Mouse (Mus musculus) mesoderm, embryonic 11.5 days (tissue): ENCODE results near the gene Poldip3.
"Not testable (repeated sequence)": the region's sequence is repeated elsewhere in the genome, so short reads cannot be mapped to it uniquely, and the experiment has no call there.

Experiments used
- DNase-seq: peaks from one replicate; pipeline ENCODE4 v3.0.0-alpha.2; 2012; ENCODE audit warnings: low read depth, low spot score

Poldip3 gene

DNA sequence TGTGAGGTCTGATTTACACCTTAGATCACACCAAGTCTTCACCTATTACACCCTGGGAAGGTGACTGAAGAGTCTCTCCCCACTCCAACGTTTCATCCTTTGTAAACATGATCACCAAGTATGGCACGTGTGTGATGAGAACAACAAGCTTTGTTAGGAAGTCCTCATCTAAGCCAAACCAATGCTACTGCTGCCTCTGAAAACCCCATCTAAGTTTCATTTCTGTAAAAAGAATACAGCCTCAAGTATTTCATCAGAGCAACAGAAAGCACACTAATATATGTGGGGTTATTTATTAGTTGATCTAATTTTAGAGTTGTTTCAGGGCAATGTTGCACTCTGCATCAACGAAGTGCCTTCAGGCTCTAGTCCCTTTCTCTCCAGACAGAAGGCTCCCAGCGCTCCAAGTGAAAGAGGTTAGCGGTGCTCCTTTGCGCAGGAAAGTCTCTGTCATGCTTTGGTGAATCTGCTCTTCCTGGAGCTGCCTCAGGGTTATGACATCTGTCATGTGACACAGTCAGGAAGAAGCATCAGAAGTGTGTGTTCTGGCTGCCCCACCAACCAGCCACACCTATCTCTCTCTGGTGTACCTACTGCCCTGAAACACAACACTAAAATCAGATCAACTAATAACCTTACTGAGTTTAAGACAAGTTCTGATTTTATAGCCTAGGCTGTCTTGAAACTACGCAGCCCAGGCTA is 19.5 kb downstream of the Poldip3 start:
- no peak for DNase-seq

DNA sequence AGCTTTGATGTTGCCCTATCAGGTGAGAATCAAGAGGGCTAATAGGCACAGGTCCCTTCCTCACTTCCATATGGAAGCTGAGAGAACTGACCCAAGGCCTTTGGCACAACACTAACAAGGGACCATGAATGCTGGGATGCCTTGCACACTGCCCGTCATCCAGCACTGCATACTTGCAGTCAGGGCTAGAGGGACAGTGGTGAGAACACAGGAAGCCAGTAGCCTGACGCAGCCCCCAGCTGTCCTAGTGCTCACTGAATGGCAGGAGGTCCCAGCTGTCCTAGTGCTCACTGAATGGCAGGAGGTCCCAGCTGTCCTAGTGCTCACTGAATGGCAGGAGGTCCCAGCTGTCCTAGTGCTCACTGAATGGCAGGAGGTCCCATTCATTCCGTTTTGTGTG is 22.1 kb downstream of the Poldip3 start:
- not testable (repeated sequence) for DNase-seq

DNA sequence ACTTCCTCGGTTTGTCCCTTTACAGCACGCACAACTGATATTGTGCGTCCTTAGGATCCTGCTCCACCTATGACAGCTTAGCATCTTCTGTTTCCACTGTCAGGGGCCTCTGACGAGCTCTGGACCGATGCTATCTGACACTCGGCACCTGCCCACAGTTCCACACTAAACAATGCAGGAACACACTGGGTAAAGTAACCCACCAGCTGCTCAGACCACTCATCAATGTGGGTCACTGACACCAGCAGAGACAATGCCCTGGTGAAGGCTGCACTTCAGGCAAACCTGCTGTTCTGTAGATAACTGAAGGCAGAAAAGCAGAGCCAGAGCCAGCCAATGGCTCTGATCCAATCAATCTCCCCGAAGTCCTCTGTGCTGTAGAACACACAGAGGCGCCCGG is 22.6 kb downstream of the Poldip3 start:
- no peak for DNase-seq

DNA sequence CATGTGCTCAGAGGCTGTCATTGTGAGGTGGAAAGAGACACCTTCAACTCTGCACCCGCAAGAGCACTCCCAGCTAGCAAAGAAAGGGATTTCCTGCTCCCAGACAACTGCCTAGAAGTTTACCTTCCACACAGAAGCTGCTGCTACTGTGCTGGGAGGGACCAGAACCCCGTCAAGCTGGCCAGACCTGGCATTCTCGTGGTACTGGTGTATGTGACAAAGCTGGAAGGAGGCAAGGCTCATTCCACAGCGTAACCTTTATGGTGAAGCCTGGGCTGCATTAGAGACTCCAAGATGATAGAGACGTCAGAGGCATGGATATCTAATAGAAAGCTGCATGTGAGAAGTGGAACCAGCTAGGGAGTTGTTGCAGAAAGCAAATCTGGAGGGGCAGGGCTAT is 24.6 kb downstream of the Poldip3 start:
- no peak for DNase-seq

DNA sequence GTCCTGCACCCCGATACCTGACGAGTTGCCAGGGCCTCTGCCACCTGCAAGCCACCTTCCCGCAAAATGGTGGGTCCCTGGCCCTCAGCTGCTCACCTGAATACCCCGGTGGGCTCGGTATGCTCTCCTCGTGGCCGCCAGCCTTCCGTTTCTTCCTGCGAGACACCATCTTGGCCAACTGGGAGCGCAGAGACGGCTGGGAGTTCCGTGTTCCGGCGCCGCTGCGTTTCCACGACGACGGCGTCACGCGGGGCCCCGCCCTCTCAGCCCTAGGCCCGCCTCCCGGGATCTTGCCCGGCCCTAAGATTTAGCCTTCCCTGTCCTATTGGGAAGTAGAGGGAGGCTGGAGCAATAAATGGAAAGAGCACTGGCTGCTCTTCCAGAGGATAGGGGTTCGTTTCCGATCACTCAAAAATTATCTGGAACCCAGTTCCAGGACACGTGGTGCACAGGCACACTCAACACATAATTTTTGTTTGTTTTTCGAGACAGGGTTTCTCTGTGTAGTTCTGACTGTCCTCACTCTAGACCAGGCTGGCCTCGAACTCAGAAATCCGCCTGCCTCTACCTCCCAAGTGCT is 26.5 kb downstream of the Poldip3 start, which contains the start of gene Rrp7a:
Rrp7a (minus strand) TSS at position 236 of the 580 bp plus-strand sequence.
- peak; percentile 91 for DNase-seq

DNA sequence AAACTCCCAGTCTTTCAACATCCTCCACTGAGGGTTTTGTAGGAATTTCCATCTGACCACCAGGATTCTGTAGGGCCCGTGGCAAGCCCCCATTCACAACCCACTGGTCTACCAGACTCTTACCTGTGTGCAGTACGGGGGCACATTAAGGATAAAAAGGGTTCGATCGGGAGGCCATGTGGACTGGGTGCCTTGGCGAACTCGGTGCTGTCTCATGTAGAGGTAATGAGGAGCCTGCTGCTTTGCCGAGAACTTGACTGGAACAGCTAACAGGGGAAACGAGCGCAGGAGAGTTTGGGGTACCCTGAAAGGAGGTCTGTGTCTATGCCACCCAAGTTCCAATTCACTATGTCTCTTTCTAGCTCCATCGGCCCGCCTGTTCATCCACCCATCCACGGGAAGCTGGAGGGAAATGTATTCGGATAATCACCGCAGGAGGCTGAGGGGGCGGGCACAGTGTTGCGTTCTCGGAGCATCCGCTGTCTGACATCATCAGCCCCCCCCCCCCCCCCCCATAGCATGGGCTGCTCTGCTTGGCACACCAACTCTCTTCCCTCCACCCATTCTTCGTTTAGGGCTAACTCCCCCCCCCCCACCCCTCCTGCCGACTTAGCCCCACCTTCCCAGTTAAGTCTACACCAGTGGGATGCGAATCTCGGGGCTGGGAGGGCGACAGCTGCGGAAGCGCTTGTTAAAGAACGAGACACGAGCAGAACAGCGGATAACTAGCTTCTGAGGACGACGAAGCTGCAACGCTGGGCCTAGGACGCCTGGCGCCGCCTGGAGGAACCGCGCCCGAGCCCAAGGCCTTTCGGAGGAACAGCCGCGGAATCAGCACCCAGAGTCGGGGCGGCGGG is 27.2 kb downstream of the Poldip3 start:
- peak; percentile 57 for DNase-seq

DNA sequence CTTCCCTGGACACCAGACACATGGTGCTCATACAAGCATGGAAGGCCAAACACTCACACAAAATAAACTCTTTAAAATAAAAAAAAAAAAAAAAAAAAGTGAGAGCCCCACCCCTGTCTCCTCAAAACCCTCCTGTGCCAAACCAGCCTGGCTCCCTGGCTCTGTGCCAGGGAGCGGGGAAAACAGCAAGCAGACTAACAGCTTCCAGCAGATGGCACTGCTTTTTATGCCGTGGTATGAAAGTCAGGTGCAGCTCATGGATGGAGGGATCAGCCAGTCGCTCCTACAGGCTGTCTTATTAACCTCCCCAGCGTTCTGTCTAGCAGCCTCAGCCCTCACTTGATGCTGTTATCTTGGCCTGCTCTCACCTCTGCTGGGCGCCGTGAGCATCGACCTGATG is 30.8 kb downstream of the Poldip3 start:
- peak; percentile 25 for DNase-seq

DNA sequence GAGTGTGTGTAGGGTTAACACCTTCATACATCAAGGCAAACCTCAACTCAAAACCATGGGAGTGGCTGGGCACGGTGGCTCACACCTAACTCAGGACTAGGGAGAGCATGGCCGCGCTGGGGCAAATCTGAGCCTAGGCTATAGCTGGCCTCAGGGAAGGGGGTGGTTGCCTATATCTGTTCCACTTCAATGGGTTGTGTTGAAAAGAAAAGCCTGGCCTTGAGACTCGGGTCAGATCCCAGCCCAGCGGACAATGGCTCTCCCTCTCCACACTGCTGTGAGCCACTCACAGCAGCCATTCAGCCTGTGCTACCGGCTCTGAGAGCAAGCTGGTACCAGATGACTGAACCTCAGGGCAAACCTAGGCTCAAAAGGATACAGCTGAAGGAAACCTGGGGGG is 34.1 kb downstream of the Poldip3 start:
- DNase-seq = no peak

DNA sequence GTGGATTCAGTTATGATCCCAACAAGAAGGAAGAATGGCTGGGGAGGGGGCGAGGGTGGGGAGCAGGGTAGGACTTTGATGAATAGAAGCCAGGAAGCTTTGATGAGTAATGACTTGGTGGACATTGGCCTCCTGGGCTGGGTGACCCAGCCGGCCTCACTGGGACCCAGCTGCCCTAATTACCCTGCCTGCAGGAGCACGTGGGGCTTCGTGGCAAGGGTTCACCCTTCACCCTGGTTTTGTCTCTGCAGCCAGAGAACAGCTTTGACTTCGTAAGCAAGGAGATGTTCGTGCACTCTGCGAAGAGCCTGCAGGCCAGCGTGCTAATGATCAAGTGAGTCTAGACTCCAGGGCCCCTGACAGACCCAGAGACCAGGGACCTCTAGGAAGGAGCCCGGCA is 35.1 kb downstream of the Poldip3 start:
- DNase-seq = no peak

DNA sequence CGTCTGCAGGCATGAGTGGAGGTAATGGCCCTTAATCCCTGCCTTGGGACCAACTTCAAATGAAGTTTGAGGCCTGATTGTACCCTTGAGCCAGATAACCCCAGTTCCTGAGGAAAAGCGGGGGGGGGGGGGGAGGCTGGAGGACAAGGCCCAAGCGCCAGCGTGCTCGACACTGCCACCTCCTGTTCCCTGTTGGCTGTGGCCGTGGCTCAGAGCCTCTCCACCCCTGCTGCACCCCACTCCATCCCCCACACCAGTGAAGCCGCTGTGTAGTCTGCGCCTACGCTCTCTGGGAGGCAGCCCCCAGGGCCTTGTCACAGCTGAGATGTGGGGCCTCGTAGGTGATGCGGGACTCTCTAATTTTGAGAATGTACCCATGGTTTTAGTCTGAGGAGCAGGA is 36.3 kb downstream of the Poldip3 start:
- peak; percentile 64 for DNase-seq

DNA sequence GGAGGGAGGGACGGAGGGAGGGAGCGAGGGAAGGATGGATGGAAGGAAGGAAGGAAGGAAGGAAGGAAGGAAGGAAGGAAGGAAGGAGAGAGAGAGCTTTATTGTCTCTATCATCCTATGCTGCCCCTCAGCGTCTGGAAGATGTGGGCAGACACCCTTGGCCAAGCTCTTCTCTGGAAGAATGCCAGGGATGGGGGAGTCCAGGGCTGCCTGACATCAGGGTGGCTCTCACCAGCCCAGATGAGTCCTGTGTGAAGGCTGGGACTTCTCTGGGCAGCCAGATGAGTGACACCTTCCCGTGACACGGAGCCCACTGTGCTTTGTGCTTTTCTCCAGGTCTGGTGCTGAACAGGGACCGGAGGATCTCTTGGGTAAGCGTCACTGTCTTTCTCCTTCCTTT is 37.3 kb downstream of the Poldip3 start:
- no peak for DNase-seq

DNA sequence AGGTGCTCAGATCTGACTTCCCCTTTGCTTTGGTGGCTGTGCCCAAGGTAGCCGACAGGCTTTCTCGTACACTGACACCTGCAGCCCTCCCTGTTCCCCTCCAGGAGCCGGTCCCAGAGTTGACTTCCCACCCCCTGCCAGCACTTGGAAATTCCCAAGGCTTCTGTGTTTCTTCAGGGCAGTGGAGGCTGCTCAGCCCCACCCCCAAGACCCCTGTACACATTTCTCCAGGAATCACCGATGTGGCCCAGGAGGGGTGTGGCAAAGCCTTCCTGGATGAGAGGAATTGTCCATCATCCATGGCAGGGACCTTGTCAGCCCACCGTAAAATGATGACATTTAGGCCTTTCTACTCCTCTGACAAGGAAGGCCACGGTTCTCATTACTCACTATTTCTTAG is 37.9 kb downstream of the Poldip3 start:
- DNase-seq = no peak

DNA sequence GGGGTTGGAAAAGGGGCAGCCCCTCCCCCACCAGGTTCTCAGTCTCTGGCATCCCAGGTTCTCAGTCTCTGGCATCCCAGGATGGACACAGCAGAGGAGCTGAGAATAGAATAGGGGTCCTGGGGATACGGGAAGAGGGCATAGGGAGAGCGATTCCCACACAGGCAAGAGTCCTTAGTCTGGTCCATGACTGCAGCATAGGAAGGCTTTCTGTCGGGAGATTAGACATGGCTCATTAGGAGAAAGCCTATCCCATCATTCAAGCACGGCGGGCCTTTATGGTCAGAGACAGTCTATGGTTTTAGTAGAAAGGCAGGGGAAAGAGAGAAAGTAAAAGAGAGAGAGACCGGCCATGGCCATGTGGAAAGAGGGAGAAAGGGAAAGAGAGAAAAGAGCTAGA is 41.4 kb downstream of the Poldip3 start:
- DNase-seq = no peak

DNA sequence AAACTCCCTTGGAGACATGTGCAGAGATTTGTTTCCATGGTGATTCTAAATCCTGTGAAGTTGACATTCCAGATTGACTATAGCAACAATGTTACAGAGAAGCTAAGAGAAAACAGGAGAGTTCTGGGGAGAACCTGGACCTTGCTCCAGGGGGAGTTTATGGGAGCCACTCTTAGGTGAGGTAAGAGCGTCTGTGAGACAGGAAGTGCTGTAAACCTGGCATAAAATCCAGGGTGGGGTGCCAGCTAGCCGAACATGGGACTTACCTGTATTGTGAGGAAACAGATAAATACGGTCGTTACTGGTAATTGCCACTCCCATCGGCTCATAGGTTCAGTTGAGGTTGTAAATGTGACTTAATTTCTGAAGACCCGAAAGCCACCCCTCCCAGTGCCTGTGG is 42.8 kb downstream of the Poldip3 start:
- no peak for DNase-seq

DNA sequence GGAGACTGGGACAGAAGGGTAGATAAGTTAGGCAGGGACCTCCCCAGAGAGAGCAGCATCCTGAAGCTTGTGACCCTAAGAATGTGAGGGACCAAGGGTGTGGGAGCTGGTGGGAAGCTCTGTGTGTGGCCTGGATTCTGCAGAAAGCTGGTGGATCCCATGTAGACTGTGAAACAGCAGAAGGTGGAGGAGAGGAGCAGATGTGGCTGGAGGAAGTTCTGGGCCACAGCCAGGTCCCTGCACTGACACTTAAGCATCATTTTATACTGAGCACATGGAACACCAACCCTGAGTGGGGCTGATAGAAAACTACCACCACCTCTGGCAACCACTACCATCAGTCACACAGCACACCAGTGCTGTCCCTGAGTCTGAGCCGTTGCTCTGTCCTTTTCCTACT is 46.1 kb downstream of the Poldip3 start:
- DNase-seq = no peak

DNA sequence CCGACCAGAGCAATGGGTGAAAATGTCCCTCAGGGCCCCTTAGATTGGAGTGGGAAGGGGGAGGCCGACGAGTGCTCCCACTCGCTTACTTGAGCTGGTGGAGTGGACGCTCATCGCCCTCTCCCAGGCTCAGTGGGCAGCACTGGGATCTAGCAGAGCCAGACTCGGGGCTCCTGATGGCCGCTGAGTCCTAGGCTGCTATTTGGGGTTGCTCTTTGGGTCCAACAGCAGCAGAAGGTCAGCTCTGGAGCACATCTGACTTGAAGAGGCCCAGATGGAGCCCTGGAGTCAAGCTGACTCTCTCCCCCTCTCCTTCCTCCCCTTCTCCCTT is 48.9 kb downstream of the Poldip3 start:
- no peak for DNase-seq

DNA sequence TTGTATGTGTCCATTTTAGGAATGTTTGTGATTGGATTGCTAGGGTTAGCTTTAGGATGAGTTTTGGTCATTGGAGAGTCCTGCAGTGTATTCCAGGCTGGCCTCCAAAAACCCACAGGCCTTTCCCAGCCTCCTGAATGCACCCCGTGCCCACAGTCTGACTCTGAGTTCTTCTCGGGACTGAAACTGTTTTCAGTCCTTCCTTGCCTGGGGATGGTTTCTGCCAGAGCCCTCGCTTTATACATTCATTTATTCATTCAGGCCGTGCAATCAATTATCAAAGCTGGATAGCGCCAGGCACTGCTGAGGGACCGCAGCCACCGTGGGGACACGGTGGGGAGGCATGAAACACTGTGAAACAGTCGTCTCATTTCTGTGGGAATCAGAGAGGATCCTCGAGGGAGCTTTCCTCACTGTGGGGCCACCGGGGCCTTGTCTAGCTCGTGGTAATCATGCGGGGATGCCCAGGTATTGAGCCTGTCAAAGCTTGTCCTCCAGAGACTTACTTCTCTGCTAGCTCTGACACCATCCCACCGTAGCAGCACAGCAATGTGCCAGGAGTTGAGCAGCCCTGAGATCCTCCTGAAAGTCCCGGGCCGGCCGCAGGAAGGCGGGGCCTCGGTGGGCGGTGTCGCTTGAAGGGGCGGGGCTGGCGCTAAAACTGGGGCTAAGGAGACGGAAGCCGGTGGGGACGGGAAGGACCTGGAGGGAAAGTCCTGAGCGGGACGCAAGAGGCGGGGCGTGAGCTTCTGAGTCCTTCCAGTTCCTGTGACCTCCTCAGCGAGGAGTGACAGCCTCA is 49.5 kb downstream of the Poldip3 start:
- peak; percentile 85 for DNase-seq

DNA sequence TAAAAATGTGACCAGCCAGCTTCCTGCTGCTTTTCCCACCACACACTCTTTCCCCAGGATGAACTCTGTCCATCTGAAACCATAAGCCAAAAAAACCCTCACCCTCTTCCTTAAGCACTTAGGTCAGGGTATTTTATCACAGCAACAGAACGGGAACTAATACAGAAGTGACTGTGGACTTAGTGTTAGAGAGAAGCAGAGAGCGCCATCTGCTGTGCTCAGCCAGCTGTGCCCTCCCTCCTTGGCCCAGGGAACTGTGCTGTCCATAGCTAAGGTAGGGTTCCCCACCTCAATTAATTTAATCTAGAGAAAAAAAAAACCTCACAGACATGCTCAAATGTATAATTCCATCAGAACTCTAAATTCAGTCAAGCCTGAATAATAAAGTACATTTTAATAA is 53.2 kb downstream of the Poldip3 start:
- no peak for DNase-seq

DNA sequence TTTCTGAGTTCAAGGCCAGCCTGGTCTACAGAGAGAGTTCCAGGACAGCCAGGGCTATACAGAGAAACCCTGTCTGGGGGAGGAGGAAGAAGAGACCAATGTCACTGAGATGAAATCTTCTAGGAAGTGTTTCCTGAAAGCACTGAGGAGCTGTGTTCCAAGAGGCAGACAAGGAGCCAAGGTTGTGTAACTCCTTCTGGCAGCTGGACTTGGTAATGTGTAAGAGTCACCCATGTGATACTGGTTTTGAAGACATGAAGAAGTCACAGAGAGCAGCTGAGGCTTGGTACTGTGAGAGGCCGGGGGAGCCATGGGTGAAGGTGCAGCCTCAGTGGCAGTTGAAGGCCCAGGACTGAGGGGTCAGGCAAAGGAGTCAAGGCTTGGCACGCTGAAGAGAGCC is 55.5 kb downstream of the Poldip3 start:
- no peak for DNase-seq

DNA sequence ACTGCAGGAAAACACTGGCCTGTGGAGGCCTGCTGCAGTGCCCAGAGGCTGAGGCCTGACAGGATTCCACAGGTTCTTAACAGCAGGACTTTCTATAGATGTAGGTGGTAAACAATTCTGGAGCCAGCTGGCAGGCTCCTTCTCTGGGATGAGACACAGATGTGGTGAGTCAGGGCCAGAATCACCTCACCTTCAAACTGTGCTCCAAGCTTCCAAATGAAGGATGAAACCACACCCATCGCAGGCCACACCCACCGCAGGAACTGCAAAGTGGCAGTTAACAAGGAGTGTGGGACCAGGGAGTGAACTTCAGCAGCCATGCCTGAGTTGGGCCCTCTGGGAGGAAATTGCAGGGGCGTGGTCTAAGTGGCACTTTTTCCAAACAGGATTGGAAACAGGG is 58.3 kb downstream of the Poldip3 start:
- no peak for DNase-seq

DNA sequence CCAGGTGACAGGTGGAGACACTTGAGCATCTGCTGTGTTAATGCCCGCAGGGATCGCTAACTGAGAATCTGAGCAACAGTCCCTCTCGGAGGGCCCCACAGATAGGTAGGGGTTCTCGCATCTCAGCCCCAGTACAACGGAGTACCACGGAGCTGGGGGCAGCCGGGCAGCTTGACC is 59.9 kb downstream of the Poldip3 start, which contains the start of gene Serhl:
Serhl (plus strand) TSS at position 78 of the 177 bp plus-strand sequence.
- DNase-seq = no peak
